Mouse (Mus musculus) layer of hippocampus, postnatal 14 days (tissue): ENCODE data around the gene Ciita. TPM values are rescaled to one million over a fixed set of nuclear protein-coding genes. Genes with fewer than 3 reads are reported as not detected.

Experiments used
- DNase-seq, 2 experiments: peaks; one replicate each; pipeline ENCODE4 v3.0.0; 2021 to 2022; ENCODE audit warnings: low spot score in 2 of 2, mixed read lengths in 1 of 2
- total RNA-seq, 2 experiments: library from RNA; stranded (reverse); gene quantifications; 2 replicates each; pipeline ENCODE4 v1.2.3; 2021

The Ciita gene
- total RNA-seq, 2 experiments from 2014 or later, result 0.38 TPM; not detected in 1

DNA sequence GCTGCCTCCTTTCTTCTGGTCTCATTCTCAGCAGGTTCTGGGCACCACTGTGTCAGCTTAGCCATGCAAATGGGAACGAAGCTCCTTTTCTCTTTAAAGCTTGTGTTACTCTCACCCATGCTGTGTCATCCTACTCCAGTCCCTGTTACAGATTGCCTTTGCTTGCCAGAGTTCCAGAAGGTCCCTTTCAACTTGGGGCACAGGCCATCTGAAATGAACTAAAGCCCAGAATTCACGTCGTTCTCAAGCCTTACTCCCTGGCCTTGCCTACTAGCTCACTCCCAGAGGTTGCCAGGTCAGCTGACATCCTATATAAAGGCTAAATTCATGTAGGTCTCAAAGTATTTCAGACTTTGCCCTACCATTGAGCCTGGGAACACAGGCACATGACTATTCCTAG, 69.1 kb downstream of the Ciita start:
- no peak for DNase-seq

DNA sequence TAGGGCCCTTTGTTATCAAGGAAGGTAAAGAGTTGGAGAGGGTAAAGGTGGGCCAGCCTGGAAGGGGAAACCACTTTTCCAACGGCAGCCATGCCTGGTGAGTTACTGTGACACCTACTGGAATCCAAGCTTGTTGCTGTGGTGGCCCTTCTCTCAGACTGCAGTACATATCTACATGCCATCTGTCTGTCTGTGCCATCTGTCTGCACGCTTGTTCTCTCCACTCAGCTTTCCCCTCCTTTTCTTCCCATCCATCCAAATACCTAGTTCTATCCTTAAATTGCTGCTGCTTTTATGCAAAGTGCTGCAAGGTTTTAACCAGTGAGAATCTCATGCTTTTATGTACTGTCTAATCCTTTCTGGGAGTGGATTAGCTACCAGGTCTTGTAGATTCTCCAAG, 69.7 kb downstream of the Ciita start:
- peak in 1 of 2 experiments; percentile 66 for DNase-seq

DNA sequence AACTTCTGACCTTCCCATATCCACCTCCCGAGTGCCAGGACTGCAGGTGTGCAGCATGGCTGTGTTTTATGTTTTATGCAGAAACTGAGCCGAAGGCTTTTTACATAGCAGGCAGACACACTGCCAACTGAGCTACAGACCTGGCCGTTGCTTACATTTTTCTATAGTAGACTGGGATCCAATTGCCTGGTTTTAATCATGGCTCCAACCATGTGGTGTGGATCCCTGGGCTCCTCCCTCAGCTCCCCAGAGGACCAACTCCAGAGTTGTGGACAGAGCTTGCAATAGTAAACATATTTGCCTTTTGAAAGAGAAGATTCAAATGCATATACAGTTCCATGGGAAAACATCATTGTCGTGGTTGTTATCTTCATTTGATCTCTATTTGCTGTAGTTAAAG, 71.7 kb downstream of the Ciita start:
- DNase-seq, result no peak

- DNase-seq, result no peak
Measured at GRCm38 (mm10) chr16:10553858-10554257, 74.0 kb downstream of the Ciita start.

GRCm38 (mm10) chr16:10559991-10560390, 80.1 kb downstream of the Ciita start:
- DNase-seq, result no peak

DNA sequence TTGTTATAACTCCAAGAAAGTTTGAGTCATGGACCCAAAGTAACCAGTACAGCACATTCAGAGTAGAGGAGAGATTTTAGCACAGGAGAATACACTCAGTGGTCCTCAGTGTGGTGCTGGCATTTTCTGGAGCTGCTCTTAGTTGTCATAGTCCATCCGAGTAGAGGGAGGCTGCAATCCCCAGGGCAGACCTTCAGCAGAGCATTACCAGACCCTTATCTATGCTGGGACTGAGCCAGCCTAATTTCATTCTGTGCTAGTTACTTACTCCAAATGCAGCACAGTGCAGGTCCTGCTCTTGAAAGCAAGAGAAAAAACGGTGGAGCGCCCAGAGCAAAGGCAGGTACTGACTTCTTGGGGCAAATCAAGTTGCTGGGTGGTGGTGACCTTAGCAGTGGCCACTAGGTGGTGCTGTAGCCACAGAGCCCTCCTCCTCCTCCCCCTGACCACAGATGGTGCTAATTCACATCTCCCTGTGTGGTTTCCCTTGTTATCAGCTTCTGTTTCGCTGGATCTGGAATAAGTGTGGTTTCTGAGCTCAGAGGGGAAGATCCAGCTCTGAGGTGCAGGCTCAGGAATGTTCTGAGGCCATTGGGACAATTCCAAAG, 85.5 kb downstream of the Ciita start:
- DNase-seq, result peak; percentile 55 to 71

GRCm38 (mm10) chr16:10567153-10567552, 87.3 kb downstream of the Ciita start:
- DNase-seq, result no peak

DNA sequence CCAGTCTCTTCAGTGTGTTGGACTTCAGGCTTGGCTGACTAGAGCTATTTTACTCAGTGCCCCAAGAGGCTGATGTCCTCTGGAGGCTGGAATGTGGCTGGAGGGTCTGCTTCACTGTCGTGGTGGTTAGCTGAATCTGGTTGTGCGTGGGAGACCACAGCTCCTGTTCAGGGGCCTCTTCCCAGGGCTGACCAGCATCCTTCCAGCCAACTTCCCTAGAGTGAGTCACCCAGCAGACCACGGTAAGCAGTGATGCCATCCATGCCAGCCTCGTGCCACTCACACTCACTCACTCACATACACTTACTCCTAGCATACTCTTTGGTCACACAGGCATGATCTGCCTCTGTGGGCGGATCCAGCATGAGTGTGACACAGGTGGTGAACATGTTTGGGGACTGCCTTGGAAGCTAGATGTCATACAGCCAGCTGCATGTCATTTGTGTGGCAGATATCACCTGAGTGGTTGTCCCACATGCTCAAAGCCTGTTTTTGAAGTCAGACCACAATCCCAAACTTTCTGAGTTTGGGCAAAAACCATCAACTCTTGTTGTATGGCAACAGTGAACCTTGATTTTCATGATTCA, 90.0 kb downstream of the Ciita start:
- DNase-seq, result no peak

- peak; percentile 47 to 57 for DNase-seq
Measured at GRCm38 (mm10) chr16:10570708-10571107, 90.8 kb downstream of the Ciita start.

- DNase-seq, result no peak
Measured at GRCm38 (mm10) chr16:10571820-10572219, 92.0 kb downstream of the Ciita start.

- DNase-seq, result no peak
Measured at GRCm38 (mm10) chr16:10574936-10575335, 95.1 kb downstream of the Ciita start.

DNA sequence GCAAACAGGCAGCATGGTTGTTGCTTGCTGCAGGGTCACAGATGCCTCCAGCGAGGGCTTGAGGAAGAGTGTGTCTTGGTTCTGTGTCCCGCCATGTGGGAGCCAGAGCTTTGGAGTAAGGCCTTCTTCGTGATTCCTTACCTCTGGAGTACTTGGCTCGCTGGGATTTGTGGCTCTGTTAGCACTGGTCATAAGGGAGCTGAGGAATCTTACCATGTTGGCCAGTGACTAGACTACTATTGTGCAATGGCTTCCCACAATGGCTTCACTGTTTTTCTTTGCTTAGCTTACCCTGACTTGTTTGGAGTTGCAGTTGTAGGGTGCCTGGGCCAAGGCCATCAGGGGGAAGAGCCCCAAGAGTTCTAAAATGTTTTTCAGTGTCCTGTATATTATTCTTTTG, 96.1 kb downstream of the Ciita start:
- DNase-seq, result no peak

DNA sequence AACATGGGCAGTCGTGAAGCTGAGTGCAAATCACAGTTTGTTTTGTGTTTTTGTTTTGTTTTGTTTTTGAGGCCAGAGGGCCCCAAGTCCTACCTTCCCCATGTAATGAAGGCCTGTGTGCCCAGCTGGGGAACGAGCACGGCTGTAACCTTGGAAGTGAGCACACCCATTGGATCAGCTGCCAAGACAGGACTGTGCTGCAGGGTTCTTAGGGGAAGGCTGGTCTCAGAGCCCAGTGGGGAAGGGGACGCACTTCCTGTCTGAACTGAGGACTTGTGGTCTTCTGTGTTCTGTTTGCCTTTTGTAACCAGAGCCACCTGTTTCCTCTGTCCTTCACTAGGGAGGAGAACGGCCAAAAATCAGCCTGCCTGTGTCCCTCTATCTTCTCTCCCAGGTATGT, 97.7 kb downstream of the Ciita start:
- DNase-seq, result no peak

Other genes starting within 250 kb of the Ciita start
- gene Emp2, start 166.1 kb upstream of the Ciita start, total RNA-seq, result 10 to 100 TPM; 25.0 to 30.9 TPM
- gene Tekt5, start 84.6 kb upstream of the Ciita start, total RNA-seq, result 1 to 10 TPM; 2.3 to 4.2 TPM
- 10 to 100 TPM; 13.4 to 14.9 TPM for gene Nubp1, start 68.1 kb upstream of the Ciita start, total RNA-seq
- gene Tvp23a, start 32.7 kb upstream of the Ciita start, total RNA-seq, result 10 to 100 TPM; 30.4 to 32.0 TPM
- 10 to 100 TPM; 45.7 to 46.9 TPM for gene Dexi, start 63.0 kb downstream of the Ciita start, total RNA-seq
- 10 to 100 TPM; 72.6 to 77.5 TPM for gene Clec16a, start 65.3 kb downstream of the Ciita start, total RNA-seq